Mouse (Mus musculus) testis, adult 2 months (tissue): ENCODE results near the gene Cast. TPM values are rescaled to one million over a fixed set of nuclear protein-coding genes. Genes with fewer than 3 reads are reported as not detected.

ENCODE experiments used
- H3K27ac ChIP-seq: fragments of 200-500 bp; 2 replicates; pipeline ENCODE4 v1.5.1; 2012; ENCODE audit warnings: low read depth, low read length; ENCODE audit not compliant: control insufficient read depth, insufficient read depth
- H3K27me3 ChIP-seq: fragments of 200-500 bp; 2 replicates; pipeline ENCODE4 v1.6.1; 2012; ENCODE audit warnings: mild to moderate bottlenecking, low read length, moderate library complexity; ENCODE audit not compliant: control insufficient read depth, insufficient read depth
- H3K36me3 ChIP-seq: fragments of 200-500 bp; 2 replicates; pipeline ENCODE4 v1.6.1; 2012; ENCODE audit warnings: mild to moderate bottlenecking, low read length; ENCODE audit not compliant: control insufficient read depth, insufficient read depth
- H3K4me1 ChIP-seq: fragments of 200-500 bp; 2 replicates; pipeline ENCODE4 v1.6.1; 2012; ENCODE audit warnings: low read length; ENCODE audit not compliant: control insufficient read depth, insufficient read depth
- H3K4me3 ChIP-seq: fragments of 200-500 bp; 2 replicates; pipeline ENCODE4 v1.5.1; 2012; ENCODE audit warnings: low read depth, mild to moderate bottlenecking, low read length, moderate library complexity, mixed read lengths; ENCODE audit not compliant: control insufficient read depth
- CTCF ChIP-seq: fragments of 200-500 bp; IDR thresholded peaks from 2 replicates; pipeline ENCODE4 v1.5.1; 2012; ENCODE audit warnings: low read depth, mild to moderate bottlenecking, inconsistent platforms, low read length, moderate library complexity; ENCODE audit not compliant: control insufficient read depth, insufficient read depth, insufficient replicate concordance
- POLR2A ChIP-seq: fragments of 200-500 bp; IDR thresholded peaks from 2 replicates; pipeline ENCODE4 v1.6.1; 2012; ENCODE audit warnings: low read depth, mild to moderate bottlenecking, inconsistent platforms, low read length, moderate library complexity; ENCODE audit not compliant: control insufficient read depth
- polyA plus RNA-seq: library from polyadenylated mRNA; depleted of rRNA; stranded (reverse); fragments of >200 nt; gene quantifications from 2 replicates; pipeline ENCODE4 v1.2.3, GENCODE M21; 2012; rRNA removed

The Cast gene
- polyA plus RNA-seq, 1 experiment: 92.8 TPM

- no peak overlapping the region for H3K27ac ChIP-seq
- H3K4me1 ChIP-seq: no peaks in the 10 kb centered on the region
- no peak for TF ChIP-seq POLR2A
- no peak for TF ChIP-seq CTCF
- H3K27me3 ChIP-seq: no peaks in the 10 kb centered on the region
- H3K4me3 ChIP-seq: no peak overlapping the region
- no peaks in the 10 kb centered on the region for H3K36me3 ChIP-seq
These were observed 112.4 kb downstream of the Cast start for GRCm38 (mm10) chr13:74696225-74696624.

- Histone ChIP-seq H3K27ac (no peak overlapping the region), H3K27me3 (no peaks in the 10 kb centered on the region), H3K4me1 (no peaks in the 10 kb centered on the region), H3K4me3 (no peak overlapping the region), H3K36me3 (no peaks in the 10 kb centered on the region)
- no peak for TF ChIP-seq CTCF
These were observed 113.0 kb downstream of the Cast start for GRCm38 (mm10) chr13:74695497-74696193.

Other genes starting within 250 kb of the Cast start
- 2.9 and 3.1 TPM in 2 replicates for gene Erap1, start 169.2 kb downstream of the Cast start, polyA plus RNA-seq